Mouse (Mus musculus): ENCODE measurements at regions not wholly inside any gene's neighbourhood (a gene's known extent, or its start where the extent isn't known, plus 50 kb on each side); places are given as distances from the start of the nearest gene placed in this dataset.

DNA sequence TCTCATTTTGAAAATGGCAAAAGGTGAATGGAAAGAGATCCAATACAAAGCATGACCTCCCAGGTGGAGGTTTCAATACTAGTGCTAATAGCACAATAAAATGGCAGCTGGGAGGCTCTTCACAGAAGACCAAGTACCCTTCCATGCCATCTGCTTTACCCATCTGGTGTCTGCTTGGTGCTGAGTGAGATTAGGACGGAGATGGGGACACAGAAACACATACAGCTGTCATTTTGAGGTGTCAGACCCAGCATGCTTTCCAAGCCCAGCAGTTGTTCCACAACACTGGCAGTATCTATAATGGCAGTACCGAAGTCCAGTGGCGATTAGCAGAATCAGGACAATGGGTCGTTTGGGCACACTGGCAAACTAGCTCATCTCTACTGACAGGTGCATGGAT, 118.9 kb upstream of the 1700064H15Rik start:
- in situ Hi-C loops (cut with MboI; ENCODE audit: low pct_unique_long_range_greater_than_20kb in 1 of 2, low sequenced_read_pairs in 2 of 2, unreplicated experiment in 1 of 2): no loop called here

DNA sequence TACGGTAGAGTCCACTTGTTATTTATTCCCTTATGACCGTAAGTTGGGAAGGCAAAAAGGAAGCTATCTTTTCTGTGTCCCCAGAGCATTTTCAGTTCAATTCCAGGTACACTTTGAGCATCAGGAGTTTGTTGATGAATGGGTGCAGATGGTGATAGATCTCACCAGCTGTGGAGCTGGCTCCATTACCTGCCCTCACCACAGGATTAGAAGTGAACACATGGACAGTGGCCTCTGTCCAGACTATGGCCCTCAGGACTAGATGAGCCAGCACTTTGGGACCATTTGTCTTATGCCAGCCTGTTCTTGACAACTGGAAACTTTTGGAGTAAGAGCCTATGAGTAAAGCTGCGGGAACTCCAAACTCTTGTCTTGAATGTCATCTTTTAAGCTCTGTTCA, 123.5 kb upstream of the 1700064H15Rik start:
- in situ Hi-C loops (cut with MboI; ENCODE audit: low pct_unique_long_range_greater_than_20kb in 1 of 2, low sequenced_read_pairs in 2 of 2, unreplicated experiment in 1 of 2): no loop called here

DNA sequence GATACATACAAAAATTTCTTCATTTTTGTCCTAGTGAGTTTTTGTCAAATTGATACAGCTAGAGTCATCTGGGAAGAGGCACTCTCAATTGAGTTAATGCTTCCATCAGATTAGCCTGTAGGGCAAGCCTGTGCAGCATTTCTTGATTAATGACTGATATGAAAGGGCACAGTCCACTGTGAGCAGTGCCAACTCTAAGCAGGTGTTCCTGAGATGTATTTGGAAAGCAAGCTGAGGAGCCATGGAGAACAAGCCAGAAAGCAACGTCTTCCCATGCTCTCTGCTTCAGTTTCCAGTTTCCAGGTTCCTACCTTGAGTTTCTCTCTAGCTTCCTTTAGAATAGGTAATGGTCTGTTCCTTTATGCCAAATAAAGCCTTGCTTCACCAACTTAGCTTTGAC, 125.5 kb upstream of the 1700064H15Rik start:
- in situ Hi-C loops (cut with MboI; ENCODE audit: low pct_unique_long_range_greater_than_20kb in 1 of 2, low sequenced_read_pairs in 2 of 2, unreplicated experiment in 1 of 2): no loop called here

DNA sequence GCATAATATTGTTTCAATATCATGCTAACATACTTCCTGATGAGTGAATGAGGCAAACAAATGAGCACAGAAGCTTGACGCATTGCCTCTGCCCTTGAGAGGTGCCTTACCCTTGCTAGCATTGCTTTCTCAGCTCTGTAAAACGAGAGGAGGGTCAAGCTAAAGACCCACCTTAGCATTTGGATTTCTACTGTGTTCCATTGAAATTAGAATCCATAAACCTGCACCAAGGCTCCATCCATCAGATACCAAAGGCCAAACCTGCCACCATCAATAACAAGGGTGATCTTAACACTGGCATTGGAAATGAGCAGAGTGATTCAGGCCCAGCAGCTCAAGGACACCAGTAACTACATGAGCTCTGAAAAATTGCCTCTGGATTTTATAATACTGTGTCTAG, 126.2 kb upstream of the 1700064H15Rik start:
- in situ Hi-C loops (cut with MboI; ENCODE audit: low pct_unique_long_range_greater_than_20kb in 1 of 2, low sequenced_read_pairs in 2 of 2, unreplicated experiment in 1 of 2): no loop called here

DNA sequence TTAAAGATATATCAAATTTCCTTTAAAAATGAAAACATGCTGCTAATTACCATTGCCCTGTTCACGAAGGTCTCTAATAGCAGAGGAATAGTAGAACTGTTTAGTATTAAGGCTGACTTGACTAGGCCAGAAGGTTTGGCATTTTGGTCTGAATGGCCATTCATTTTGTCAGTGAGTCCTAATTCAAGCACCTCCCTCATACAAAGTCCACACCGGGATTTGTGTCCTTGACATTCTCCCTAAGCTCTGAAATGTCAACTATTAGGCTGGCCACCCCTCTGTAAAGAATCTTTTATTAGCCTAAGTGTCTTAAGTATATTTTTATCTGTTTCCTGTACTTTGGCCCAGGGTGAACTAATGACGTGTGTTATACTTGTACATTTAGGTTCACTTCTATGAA, 126.7 kb upstream of the 1700064H15Rik start:
- in situ Hi-C loops (cut with MboI; ENCODE audit: low pct_unique_long_range_greater_than_20kb in 1 of 2, low sequenced_read_pairs in 2 of 2, unreplicated experiment in 1 of 2): no loop called here

DNA sequence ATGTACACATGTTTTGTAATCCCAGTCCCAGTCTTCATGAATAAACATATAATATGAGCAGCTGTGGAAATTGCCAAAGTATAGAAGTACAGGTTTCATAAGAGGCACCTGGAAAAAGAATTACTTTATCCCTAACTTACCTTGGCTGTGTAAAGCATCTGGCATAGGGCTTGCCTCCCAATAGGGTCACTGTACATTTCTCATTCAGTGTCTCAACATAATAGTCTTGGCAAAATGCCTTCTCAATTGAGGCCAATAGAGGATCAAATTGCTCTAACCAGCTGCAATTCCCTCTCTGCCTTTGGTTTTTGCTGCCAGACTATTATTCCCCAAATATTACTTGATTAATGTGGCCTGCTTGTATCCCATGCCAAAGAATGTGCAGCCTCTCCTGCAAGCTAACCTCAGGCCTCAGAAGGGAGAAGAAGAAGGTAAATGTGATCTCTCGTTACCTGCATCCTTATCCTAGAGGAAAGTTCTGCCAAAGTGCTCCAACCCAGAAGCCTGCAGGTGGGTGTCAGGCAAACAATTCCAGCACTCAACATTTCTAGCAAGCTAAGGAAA, 158.2 kb upstream of the Cp start:
- in situ Hi-C loops (cut with MboI; ENCODE audit: low pct_unique_long_range_greater_than_20kb in 1 of 2, low sequenced_read_pairs in 2 of 2, unreplicated experiment in 1 of 2): no loop called here

DNA sequence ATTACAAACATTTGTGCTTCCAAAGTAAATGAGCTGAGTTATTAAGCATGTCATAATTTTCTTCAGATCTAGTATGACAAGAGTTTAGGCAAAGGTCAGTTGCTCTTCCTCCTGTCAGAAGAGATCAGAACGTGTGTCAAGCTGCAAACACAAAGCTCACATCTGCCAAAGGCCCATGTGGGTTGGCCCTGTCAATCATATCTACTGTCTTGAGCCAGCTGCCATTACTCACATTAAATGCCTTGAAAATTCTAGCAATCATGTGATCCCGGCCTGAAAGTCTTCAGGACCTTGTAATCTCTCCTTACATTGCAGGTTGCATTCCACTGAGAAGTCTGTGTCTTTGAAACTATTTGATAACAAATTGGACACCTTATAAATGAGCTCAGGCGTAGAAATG, 146.8 kb upstream of the Cp start:
- in situ Hi-C loops (cut with MboI; ENCODE audit: low pct_unique_long_range_greater_than_20kb in 1 of 2, low sequenced_read_pairs in 2 of 2, unreplicated experiment in 1 of 2): no loop called here

DNA sequence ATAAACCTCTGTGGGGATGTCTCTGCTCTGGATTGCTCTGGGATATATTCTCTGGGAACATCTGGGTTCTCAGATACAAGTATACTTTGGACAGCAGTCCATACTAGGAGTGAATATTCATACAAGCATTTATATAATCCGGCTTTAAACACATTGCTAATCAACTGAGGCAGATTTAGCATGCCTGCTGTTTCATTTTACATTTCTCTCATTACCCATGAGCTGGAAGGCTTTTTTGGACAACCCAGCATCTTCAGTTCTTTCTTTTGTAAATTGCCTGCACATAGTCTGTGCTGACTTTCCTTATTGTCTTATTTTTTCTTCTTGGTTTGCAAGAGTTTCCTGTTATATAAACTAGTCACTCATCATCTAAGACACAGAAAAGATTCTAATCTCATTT, 131.9 kb upstream of the Cp start:
- in situ Hi-C loops (cut with MboI; ENCODE audit: low pct_unique_long_range_greater_than_20kb in 1 of 2, low sequenced_read_pairs in 2 of 2, unreplicated experiment in 1 of 2): no loop called here

DNA sequence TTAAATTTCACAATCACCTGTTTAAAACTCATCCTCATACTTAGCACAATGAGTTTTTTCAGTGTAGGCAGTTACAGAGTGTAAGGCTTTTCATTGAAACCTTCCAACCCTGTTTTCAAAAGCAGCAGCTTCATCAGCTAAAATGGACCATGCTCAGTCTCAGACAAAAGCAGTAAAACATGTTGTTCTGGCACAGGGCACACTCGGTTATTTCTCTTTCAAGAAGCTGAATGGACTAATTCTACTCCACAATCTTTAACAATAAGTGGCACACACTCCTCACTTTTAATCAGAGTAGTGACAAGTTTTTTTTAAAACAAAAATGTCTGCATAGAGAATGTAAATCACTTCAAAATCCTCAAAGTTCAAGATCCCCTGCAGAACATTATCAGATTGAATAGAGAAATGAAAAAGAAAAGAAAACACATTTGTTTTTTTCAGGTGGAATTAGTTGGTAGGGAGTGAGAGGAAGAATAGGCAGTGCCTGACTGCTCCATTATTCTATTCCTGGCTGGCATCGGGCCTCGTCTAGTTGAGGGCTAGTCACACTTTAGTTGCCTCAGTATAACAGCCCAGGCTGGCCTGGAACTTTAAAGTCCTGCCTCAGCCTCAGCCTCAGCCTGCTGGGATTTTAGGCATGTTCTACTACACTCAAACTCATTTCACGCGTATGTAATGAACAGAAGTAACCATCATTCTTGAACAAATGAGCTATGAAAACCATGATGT, 128.2 kb upstream of the Cp start:
- in situ Hi-C loops (cut with MboI; ENCODE audit: low pct_unique_long_range_greater_than_20kb in 1 of 2, low sequenced_read_pairs in 2 of 2, unreplicated experiment in 1 of 2): no loop called here

DNA sequence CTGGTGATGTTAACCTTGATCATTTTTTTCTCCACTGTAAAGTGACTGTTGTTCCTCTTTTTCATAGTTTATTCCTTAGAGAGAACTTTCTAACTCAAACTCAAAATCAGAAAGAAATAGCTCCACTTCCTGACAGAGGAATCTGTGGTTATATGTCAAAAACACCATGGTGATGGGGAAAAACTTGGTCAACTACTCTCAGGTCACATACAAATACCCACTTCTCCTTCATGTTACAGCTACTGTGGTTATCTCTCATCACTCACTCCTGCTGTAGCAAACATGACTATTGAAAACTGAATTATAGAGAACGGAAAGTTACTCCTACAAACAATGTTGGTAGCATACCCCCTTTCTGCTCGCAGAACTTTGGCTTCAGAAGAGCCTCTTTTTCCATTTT, 127.1 kb upstream of the Cp start:
- in situ Hi-C loops (cut with MboI; ENCODE audit: low pct_unique_long_range_greater_than_20kb in 1 of 2, low sequenced_read_pairs in 2 of 2, unreplicated experiment in 1 of 2): no loop called here

DNA sequence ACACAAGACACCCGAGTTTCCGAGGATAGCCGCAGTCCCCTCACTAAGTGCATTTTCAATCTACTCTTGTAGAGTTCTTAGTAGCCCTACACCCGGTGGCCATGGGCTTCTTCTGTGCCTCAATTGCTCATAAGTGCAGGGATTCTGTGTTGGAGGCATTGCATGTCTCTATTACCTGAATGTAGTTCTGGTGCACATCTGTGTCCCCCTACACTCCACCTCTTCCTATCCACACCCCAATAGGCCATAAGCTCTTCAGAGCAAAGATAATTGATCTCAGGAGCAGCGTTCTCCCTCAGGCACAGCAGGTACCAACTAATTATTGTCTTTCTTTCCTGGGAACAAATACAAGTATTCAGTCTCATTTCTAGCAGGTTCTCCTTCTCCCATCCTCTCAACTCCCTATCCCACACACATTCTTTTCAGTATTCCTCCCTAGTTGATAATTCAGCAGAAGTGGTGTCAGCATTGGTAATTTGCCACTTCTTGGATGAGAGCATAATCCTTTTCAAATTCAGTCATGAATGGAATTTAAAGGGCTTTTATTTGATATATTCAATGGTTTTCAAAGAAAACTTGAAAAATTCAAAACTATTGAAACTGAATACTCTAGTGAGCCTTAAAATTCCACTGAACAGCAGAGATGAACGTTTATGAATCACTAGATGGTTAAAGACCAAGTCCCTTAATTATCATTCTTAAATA, 108.7 kb upstream of the Cp start:
- in situ Hi-C loops (cut with MboI; ENCODE audit: low pct_unique_long_range_greater_than_20kb in 1 of 2, low sequenced_read_pairs in 2 of 2, unreplicated experiment in 1 of 2): no loop called here

DNA sequence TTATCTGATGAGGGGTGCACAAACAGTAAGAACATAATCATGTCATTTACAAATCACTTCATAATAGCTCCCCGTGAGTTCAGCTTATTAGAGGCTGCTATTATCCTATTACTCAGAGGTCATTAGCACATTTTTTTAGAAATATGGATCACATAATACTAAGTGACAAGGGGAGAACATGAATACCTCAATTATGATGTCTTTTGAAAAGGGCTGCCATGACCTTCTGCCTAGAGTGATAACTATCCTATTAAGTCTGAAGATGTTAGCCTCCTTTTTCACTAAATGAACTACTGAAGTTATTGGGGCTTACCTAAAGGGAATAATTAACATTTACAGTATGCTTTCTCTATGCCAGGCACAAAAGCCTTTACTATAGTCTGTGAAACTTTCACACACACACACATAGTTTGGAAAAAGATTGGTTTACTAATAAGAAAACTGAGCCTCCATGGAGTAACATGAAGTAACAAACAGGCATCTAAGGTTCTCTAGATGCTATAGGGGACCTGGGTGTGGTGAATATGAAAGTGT, 108.1 kb upstream of the Cp start:
- in situ Hi-C loops (cut with MboI; ENCODE audit: low pct_unique_long_range_greater_than_20kb in 1 of 2, low sequenced_read_pairs in 2 of 2, unreplicated experiment in 1 of 2): no loop called here

DNA sequence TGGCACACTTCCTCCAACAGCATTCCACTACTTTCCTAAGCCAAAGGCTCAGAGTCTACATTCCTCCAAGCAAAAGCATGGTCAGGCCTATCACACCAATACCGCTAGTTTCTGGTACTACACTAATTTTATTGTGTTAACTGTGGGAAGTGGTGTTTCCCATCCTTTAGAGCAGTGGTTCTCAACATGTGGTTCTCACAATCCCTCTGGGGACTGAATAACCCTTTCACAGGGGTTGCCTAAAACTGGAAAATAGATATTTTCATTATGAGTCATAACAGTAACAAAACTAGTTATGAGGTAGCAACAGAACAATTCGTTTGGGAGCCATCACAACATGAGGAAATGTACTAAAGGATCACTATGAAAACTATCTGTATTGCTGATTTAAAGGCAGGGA, 74.2 kb upstream of the Cp start:
- in situ Hi-C loops (cut with MboI; ENCODE audit: low pct_unique_long_range_greater_than_20kb in 1 of 2, low sequenced_read_pairs in 2 of 2, unreplicated experiment in 1 of 2): no loop called here

DNA sequence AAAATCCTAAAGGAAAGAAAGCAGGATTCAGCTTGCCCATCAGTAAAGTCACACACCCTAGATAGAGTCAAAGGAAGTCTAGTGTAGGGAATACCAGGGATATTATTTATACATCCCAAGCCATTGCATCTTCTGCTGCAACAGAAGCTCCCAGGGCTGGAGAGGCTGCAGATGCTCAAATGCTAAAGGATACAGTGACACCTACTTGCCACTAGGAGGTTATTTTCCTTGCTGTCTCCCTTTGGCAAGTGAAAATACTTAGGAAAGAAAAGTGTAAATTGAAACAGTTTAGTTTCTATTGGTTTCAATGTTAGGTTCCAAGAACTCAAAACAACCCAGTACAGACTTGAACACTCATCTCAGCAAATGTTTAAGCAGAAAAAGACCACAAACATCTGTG, 68.4 kb upstream of the Cp start:
- in situ Hi-C loops (cut with MboI; ENCODE audit: low pct_unique_long_range_greater_than_20kb in 1 of 2, low sequenced_read_pairs in 2 of 2, unreplicated experiment in 1 of 2): no loop called here

DNA sequence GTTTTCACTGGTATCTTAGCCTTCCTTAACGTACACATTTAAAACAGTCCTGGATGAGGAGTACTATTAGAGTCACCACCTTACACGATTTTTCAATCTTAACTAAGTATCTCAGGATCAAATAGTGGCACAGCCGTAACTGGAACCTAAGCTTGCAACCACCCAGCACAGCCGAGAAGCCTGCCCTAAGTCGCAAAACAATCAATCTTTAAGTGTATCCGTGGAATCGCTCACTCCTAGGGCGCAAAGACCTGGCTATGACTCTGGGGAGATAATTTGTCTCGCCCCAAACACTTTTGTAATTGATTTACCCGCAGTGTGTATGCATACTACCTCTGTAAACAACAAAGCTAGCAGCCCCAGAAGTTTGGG, 62.6 kb upstream of the Cp start:
- in situ Hi-C loops (cut with MboI; ENCODE audit: low pct_unique_long_range_greater_than_20kb in 1 of 2, low sequenced_read_pairs in 2 of 2, unreplicated experiment in 1 of 2): loop anchor here (10.0 kb wide), 3 partner anchors 301 to 369 kb away; no protein-coding TSS in a partner anchor

DNA sequence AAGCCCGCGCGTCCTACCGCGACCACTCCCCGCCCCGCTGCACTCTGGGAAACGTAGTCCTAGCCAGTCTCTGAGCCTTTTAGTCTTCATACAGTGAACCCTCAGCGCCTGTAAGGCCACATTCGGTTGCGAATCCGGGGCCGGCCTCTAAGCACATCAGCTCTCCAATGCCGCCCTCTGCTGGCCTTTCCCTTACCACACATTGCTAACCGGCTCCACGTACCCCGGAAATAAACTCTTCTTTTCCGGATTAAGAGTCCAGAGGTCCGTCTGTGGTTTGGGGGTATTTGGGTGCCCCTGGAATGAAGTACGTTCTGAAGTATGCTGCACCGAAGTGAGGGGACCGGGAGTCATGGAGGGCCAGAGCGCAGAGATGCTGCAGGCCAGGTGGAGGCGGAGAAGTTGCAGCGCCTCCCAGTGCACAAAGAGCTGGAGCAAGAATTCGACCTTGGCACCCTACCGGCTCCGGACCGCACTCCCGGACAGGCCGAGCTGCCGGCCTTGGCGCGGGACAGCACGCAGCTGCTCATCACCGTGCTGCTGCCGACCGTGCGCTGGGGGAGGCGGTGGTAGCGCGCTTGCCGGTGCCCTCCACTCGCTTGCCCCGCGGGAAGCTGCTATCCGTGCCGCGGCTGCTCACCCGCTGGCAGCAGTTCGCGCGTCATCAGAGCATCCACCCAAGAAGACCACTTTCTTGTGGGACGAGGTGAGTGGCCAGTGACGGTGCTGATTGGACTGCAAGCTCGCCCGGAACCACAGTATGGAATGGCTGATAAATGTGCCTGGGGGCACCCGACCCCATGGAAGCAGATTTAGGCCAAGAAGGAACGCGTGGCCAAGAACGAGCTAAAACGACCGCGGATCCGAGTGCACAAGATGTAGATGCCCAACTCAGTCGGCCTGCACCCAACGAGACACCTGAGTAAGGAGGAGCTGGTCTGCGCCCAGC, 62.0 kb upstream of the Cp start:
- in situ Hi-C loops (cut with MboI; ENCODE audit: low pct_unique_long_range_greater_than_20kb in 1 of 2, low sequenced_read_pairs in 2 of 2, unreplicated experiment in 1 of 2): loop anchor here (10.0 kb wide), 3 partner anchors 300 to 370 kb away; no protein-coding TSS in a partner anchor

DNA sequence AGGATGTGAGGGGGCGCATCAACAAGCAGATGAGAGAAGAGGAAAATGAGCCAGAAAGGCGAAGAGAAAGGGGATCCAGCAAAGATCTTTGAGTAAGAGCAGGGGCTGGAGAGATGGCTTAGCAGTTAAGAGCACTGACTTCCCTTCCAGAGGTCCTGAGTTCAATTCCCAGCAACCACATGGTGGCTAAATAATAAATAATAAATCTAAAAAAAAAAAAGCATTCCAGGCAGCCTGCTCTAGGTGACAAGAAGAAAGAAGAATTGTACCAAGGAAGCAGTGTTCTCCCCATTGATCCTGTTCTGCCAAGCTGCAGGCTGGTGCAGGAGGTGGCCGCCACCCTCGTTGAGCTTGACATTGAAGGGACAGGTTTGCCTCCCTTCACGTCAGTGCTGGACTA, 61.1 kb upstream of the Cp start:
- in situ Hi-C loops (cut with MboI; ENCODE audit: low pct_unique_long_range_greater_than_20kb in 1 of 2, low sequenced_read_pairs in 2 of 2, unreplicated experiment in 1 of 2): loop anchor here (10.0 kb wide), 3 partner anchors 299 to 371 kb away; no protein-coding TSS in a partner anchor

DNA sequence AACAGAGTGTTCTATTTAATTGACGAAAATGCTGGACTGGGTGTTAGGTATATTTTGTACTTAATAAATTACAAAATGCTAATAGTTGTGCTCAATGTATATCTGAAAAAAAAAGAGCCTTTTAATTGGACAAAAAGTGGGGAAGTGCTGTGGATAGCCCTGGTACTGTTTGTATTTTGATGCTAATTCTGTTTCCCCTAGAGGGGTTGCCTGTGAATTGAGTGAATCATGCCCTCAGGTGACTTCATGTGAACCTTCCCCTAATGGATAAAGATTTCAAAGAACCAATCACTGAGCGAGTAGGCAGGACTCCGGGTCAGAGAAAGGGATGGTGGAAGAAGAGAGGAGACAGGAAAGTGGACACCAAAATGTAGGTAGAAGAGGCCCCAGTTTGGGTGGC, 59.7 kb upstream of the Cp start:
- in situ Hi-C loops (cut with MboI; ENCODE audit: low pct_unique_long_range_greater_than_20kb in 1 of 2, low sequenced_read_pairs in 2 of 2, unreplicated experiment in 1 of 2): loop anchor here (10.0 kb wide), 3 partner anchors 298 to 372 kb away; no protein-coding TSS in a partner anchor

DNA sequence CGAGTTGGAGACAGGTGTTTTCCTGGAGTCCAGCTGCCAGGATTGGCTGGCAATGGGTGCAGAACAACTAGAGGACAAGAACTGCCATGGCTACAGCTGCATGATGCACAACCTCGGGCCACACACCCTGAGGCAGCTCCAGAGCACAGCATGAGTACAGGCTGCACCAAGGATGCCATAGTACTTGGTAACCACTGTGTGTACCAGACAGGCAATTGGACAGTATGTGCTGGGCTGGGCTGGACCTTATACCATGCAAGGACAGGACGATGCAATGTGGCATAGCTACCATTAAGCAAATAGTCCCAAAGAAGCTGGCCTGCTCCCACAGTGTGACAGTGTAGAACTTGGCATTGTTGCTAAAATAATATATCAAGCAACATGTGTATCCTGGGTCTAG, 54.6 kb upstream of the Cp start:
- in situ Hi-C loops (cut with MboI; ENCODE audit: low pct_unique_long_range_greater_than_20kb in 1 of 2, low sequenced_read_pairs in 2 of 2, unreplicated experiment in 1 of 2): no loop called here
